Mouse (Mus musculus) spleen, postnatal 4 days (tissue): ENCODE measurements around the gene Lnpk.

Experiments
- DNase-seq, 2 experiments: peaks; one replicate each; pipeline ENCODE4 v3.0.0; 2022; ENCODE audit warnings: low spot score in 2 of 2

Lnpk gene

DNA sequence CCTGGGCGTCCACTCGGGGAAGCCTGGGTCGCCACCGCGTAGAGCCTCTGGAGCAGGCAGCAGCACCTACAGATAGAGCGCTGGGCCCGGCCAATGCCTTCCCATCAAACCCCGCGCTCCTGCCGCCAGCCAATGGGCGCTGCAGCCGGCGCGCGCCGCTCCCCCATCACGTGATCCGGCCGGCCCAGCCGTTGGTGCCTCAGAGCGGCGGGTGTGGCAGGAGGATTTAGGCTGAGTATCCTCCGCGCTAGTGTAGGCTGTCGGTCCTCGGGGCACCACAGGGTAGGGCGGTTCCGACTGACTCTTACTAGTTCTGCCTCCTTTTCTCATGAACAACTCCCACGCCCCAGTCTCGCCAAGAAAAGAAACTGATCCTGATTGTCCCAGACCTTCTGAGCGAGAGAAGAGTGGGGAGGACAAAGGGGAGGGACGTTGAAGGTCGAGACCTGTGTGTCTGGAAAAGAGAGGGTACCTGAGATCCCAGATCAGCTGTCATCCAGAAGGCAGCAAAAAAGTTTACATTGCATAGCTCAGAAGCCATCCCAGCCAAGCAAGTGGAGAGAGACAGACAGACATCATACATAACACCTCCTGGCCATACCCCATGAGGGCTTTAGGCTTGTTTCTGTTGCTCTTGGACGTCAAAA lies at the start of gene Lnpk:
TSS of gene Lnpk (minus strand) at position 593 of the 647 bp plus-strand sequence.
- peak; percentile 92 to 96 for DNase-seq

DNA sequence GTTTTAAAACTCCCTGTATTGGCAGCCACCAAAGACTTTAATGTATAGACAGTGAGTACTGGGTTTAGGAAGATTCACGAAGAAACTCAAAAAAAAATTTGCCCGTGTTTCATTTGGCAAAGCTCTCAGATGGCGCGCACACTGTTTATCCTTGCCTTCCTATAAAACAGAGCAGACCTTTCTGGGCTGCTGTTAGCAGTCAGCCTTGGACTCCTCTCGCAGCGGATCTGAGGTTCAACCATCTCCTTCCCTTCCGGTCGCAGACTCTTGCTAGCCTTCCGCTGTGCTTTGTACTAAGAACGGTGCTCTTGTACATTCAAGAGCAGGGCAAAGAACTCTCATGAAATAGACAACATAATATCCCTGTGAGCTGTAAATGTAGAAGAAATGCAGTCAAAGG lies 41.1 kb upstream of the Lnpk start:
- DNase-seq = no peak

DNA sequence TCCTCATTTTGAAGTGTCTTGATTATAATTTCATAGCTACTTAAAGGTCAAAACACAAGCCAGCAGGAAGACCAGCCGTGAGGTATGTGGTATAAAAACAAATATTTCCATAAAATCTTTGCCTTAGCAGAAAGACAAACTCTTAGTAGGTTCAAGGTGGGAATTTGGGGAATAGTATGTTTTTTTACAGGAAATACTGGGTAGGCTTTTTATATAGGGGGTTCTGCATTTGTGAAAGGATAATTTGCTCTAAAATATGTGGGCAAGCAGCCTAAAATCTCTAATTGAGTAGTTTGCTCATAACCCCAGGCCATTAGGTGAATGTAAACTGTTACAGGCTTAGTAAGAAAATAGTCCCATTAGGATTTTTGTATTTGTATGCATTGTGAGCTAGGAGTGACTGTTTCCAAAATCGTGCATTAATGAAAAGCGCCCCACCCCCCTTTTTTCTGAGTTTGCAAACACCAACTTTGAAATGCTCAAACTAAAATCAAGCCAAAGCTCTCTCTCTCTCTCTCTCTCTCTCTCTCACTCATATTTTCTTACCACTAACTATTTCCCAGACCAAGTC lies 40.5 kb upstream of the Lnpk start:
- DNase-seq = no peak

DNA sequence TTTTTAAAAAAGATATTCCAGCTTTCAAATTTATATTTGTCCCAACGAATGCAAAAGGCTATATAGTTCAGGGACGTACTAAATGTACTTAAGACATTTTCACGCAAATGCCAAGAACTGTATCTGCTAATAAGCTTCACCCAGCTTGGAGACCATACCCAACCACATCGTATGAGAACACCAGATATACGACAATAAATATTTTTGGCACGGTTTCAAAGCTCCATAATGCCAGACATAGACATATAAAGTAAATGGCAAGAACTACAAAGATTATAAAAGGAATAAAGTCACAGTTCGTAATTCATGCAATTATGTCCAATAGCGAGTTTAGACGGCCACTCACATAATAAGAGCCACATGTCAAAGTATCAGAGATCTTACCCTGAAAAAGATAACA lies 38.5 kb upstream of the Lnpk start:
- DNase-seq = no peak

DNA sequence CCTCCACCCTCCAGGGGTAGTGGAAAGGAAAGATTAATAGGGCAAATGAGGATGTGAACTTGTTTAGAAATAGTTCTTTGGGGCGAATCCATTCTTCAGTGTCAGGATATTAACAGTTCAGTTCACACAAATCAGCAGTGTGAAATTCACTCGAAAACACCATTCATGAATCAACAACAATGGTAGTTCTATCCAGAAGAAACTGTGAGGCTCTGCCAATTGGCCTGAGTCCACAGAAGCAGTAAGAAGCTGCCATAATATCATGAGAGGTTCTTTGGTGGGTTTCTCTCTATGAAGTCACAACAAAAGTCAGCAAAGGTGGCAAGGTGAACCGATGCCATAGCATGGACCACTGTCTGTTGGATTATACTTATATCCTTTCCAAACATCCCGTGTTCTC lies 32.2 kb upstream of the Lnpk start:
- DNase-seq = no peak

DNA sequence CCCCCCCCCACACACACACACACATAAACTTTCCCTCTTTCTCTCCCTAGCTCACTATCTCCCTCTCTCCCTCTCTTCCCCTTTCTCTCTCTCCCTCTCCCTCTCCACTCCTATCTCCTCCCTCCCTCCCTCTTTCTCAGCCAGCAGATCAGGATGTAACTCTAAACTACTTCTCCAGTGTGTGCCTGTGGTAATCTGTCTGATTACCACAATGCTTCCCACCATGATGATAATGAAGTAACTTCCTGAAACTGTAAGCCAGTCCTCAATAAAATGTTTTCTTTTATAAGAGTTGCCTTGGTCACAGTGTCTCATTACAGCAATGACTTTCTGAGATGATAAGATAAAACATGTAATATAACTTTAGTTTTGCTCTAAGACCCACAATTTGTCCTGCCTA lies 30.1 kb upstream of the Lnpk start:
- no peak for DNase-seq

DNA sequence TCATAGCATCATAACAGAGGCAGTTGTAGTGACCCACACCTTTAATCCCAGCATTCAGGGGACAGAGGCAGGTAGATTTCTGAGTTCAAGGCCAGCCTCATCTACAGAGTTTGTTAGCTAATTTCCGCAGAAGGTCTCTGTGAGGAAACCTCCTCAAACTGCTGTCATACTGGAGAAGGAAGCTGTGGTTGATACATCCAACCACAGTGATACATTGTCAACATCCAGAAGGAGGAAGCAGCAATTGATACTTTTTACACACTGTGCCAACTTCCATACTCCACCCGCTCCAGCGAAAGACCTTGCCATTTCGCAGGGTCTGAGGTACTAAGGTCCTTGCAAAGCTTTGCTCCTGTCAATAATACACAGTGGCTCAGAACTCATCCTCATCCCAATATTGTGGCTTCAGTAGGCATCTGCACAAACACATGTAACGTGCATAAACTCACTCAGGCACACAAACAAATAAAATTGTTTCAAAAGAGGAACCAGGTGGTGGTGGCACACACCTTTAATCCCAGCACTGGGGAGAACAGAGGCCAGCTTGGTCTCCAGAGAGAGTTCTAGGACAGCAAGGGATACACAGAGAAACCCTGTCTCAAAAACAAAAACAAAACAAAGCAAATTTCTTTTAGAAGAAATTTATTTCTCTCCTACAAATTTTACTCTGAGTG lies 27.0 kb upstream of the Lnpk start:
- DNase-seq = no peak

DNA sequence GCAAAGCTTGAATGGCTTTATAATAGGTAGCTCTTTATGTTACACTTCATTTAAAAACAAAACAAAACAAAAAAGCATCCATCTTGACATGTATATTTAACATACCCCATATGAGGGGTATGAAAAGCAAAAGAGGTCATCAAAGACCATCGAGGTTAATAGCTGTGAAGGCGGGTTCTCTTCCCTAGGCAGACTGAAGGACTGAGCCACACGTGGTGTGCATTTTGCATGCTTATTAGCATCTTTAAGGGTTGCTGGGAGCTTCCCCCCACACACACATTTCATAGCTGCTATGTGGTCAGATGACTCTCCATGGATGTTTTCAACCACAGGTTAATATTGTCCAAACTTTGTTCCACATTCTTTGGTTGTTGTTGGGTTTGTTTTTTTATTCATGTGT lies 24.8 kb upstream of the Lnpk start:
- no peak for DNase-seq

DNA sequence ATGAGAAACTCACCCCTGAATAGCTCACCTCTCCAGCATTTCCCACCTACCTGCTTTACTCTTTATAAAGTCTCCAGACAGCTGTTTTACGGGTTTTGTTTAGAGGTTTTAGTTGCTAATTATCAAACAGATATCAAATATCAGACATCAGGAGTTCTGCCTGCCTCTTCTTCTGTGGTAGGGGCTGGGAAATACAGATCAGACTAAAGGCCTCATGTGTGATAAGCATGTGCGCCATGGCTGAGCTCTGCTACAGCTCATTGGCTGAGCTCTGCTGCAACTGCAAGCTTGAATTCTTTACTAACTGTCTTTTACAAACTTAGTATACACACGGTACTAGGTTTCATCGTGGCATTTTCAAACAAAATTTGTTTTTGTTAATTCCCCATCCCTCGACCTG lies 23.2 kb upstream of the Lnpk start:
- no peak for DNase-seq

DNA sequence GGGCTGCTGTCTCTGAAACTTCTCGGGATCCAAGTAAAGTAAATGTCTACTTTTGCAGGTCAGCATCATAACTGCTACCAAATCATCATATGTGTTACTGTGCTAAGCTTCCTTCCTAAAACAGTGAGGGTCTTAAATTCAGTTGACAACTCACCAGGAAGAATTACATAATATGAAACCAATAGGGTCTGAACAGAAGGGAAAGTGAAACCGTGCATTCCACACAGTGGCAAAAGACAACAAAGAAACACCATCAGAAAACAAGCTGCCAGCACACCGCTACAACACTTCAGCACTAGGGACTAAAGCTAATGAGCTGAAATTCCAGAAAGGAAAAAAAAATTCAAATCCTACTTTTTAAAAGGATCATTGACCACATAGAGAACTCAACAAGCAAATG lies 17.9 kb upstream of the Lnpk start:
- no peak for DNase-seq

DNA sequence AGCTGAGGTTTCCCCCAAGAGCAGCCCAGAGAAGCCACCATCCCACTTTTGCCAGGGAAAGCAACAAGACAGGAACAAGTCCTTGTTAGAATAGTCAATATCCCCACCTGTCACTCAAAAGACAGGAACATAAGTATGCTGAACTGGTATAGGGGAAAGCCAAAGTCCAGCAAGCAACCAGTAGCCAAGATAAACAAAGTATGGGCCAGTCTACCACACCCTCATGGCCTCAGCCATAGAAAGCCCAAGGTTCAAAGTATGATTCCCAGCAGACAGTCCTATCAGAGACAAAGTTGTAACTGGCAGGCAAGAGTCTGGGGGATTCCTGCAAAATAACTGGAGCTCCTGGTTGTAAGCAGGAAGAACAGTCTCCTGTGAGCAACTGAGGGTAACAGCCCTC lies 16.9 kb upstream of the Lnpk start:
- no peak for DNase-seq

DNA sequence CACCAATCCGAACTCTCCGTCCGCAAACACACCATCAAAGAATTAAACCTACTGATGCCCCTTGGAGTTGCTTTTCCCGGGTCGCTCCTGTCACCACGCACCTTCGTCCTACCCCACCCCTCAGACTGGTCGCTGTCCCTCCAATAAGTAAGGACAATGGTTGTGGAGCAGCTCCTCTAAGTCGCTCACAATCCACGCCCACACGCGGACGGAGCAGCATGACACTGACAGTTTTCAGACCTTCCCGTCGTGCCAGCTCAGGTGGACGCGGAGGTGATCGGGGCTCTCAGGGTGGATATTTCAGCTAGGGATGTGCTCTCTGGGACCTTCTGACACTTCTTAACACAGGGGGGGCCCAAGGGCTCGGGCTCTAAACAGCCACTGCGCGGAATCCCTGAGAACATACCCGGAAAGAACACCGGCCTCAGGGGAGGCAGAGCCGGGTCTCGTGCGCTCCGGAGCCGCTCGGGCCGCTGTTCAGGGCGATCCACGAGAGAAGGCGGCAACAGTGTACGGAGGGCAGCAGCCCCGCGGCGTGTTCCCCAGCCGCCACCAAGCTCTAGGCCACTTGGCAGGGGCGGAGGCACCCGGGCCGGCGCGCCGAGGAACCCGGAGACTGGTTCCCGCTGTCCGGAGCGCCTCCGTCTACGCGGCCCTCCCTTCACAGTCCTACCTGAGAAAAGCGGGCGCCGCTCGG lies 941 bp downstream of the Lnpk start:
- DNase-seq = peak; percentile 51 to 77

DNA sequence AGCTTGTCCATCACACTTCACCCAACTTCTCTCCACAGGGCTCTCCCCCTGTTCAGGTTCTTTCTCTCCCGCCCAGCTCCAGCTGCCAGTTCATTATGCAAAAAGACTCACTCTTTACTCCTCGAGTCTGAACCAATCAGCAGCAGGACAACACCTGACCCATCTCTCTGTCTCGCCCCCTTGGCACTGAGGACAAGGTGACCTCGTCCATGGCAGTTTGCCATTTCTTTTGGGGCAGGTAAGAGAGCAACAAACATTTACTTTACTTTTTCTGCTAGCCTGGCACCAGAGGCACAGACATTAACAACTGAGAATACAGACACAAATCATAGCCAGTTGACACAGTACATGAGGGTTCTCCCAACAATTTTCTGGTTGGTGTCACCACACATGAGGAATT lies 8.8 kb downstream of the Lnpk start:
- no peak for DNase-seq

DNA sequence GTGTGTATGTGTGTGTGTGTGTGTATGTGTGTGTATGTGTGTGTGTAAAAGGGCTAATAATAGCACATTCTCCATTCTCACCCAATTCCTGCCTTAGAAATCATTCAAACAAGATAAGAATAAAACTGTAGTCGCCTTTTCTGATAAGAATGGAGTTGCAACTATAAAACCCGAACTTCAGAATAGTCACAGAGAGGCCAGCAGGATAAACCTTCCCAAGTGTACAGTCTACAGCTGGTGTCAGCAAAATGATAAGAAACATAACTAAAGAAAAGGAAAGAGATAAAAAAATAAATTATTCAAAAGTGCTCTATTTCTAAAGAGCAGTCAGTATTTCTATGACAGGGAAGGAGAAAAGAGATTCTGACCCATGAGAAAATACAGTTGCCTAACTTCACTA lies 19.4 kb downstream of the Lnpk start:
- DNase-seq = no peak

DNA sequence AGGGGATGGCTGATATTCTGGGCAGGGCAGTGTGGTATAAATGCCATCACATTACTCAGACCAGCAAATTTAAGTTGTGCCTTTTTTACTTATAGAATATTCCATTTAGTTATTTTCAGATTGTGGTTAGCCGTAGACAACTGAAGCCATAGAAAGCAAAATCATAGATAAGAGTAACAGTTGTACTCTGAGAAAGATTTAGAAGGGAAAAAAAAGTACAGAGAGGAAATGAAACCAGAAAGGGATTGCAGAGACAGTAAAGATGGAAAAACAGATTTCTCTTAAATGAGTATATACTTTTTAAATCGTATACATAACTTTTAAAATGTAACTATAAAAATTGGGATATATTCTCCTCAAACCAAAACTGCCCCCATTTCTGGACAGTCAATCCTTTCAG lies 20.1 kb downstream of the Lnpk start:
- no peak for DNase-seq

DNA sequence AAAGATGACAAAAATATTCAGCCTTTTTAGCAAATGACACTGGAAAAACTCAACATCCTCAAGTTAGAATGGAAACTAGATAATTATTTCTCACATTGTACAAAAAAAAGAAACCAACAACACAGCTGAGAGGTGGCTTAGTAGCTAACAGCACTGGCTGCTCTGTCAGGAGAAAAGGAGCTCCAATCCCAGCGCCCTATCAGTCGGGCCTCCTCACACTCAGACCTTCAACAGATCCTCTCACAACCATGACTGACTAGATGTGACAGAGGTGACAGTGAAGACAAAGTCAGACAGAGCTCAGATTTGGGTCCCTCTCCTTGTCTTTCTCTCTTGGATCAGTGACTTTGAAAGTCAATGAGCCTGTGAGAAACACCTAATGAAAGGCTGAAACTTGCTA lies 21.8 kb downstream of the Lnpk start:
- DNase-seq = no peak

DNA sequence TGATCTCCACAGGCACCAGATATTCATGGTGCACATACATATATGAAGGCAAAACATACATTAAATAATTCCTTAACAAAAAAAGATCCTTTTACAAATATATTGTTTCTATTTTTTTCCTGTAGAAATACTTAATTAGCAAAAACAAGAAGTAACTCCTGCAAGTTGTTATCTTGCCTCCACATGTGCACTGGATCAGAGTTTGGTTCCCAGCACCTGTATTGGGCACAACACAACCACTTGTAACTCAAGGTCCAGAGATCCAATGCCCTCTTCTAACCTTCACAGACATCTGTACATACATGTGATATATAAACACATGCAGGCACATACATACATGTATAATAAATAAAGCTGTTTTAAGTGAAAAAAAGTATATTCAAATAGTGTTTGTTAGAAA lies 27.3 kb downstream of the Lnpk start:
- DNase-seq = no peak

DNA sequence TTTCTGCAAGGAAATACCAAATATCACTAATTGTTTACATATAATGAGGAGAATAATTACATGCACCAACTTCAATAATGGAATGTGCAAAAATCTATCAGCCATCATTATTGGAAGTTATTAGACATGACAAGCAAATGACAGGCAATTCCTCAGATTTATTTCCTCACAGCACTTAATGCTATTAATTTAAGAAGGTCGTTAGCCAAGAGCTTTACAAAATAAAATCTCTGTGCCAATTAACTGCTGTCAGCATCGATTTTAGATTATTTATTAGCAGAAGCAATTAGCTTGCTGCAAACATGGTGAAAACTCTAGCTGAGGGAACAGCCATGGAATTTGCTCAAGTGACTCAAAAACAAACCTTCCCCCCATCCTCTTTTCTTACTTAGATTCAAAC lies 30.9 kb downstream of the Lnpk start:
- no peak for DNase-seq

DNA sequence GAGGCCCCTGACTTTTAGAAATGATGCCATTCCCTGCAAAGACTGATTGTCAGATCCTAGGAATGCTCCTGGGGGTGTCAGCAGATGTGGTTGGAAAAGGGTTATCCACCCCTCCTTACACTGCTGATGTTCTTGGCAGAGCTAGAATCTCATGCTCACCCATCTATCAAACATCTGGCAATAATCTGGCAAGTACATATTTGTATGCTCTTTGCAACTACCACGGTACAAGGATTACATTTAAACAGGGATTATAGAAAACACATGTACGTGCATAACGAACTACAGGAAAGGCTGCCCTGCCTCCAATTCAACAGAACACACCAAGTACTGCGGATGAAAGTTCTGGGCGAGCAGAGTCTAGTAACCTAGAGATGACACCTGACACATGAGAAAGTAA lies 70.9 kb downstream of the Lnpk start:
- no peak for DNase-seq

DNA sequence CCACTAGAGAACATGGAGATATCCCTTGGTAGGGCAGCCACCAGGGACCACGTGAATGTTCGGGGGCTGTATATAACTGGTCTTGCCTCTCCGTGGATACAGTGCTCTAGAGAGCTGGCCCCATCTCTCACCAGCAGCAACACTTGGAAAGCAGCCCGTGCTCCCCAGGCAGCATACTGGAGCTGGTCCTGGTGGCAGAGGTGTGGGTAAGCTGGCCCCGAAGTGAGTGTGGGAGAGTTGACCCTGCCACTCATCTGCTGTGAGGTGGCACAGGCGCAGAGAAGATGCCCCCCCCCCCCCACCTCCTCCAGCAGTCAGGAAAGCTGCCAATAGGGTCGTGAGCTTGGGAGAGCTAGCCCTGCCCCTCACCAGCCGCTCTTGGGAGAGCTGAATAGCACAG lies 72.8 kb downstream of the Lnpk start:
- DNase-seq = no peak

DNA sequence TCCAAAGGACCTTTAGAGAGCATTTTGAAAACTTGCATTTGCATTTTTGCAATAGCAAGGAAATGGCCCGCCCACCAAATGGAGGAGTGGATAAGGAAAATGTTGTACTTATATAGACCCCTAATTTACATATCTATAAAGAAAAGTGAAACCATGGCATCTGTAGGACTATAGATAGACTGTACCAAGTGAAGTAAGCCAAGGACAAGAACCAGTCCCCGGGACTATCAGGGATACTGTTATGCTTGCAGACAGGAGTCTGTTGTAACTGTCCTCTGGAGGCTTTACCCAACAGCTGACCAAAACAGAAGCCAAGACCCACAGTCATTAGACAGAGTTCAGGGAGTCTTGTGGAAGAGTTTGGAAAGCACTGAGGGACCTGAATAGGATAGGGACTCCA lies 78.9 kb downstream of the Lnpk start:
- no peak for DNase-seq

DNA sequence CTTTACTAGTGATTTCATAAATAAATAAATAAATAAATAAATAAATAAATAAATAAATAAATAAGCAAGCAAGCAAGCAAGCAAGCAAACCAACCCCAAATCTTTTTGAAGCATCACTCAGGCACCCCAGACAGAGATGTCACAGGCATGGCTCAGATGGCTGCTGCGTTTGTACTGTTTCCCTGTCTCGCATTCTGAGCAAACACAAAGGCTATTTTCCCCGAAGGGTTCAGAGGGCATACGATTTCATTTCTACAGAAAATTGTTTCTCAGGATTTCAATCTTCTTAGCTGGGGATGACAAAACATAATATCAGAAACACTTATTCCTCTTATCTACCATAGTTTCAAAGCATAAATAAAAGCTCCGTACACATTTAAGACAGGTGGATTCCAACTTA lies 81.4 kb downstream of the Lnpk start:
- DNase-seq = no peak

DNA sequence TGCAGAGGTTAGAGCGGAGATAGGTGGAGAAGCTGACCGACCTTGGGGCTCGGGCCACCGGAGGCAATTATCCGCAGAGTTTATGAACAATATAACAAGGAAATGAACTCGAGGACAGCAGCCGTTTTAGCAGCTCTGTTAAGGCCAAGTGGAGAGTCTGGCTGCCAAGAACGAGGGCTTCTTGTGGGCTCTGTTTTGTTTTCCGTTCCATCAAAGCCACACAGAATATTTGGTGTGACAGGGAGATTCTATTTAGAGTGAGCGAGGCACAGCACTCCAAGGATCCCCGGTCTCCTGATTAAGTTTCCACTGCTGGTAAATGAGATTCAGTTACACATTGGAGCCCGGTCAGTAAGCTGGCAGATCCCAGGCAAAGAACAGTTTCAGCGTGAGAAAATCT lies 87.8 kb downstream of the Lnpk start:
- DNase-seq = no peak
